In genomic region chr11:103246731-103247290, GRCm38 (mm10) we compare ENCODE assay signal across 12 mouse cellular contexts. TPM values are rescaled to one million over a fixed set of nuclear protein-coding genes. Genes with fewer than 3 reads are reported as not detected.
DNase-seq lines count a peak whose midpoint lies in the region; ATAC-seq and TF ChIP-seq lines count a peak whose summit lies in the region.
"Had no signal": no experiment of that assay in that cellular context is flagged by ENCODE, and none has a peak within 500 bp of the region (broad histone marks: within the 10 kb centered on the region; RNA-seq: fewer than 3 reads in every experiment).

No protein-coding gene starts in this region.

- H3K4me2 ChIP-seq in heart, embryonic 13.5 days = peak overlapping the region; percentile 10; the same call in 1 of the 2 replicates
- no peak overlapping the region for H3K4me2 ChIP-seq in midbrain, embryonic 13.5 days (replicated peaks)
- no peak overlapping the region for H3K4me2 ChIP-seq in hindbrain, embryonic 16.5 days (ENCODE audit: low read length)

- no peak for TF ChIP-seq CTCF in small intestine, adult 2 months (IDR thresholded peaks at IDR 0.05; ENCODE audit: extremely low read depth, insufficient read length, insufficient replicate concordance, low read depth, low read length)

- no peaks in the 10 kb centered on the region for H3K9me3 ChIP-seq in heart, embryonic 13.5 days
- H3K9me3 ChIP-seq in midbrain, embryonic 13.5 days = no peaks in the 10 kb centered on the region
- H3K9me3 ChIP-seq in midbrain, embryonic 10.5 days (replicated peaks) = no peaks in the 10 kb centered on the region
- H3K9me3 ChIP-seq in hindbrain, embryonic 16.5 days (ENCODE audit: control insufficient read depth, low read length) = no peaks in the 10 kb centered on the region

- no peak for DNase-seq in heart, postnatal 14 days
- DNase-seq in midbrain, embryonic 10.5 days (ENCODE audit: low spot score) = no peak
- DNase-seq in cerebellum, adult 11 months = no peak
- DNase-seq in frontal cortex, postnatal 10 days (ENCODE audit: low spot score in 2 of 2) = no peak

- H3K36me3 ChIP-seq in heart, embryonic 13.5 days = no peaks in the 10 kb centered on the region
- 0 out of 2 replicates have a peak, but pooled peaks cover 2% of the 10 kb centered on the region for H3K36me3 ChIP-seq in midbrain, embryonic 13.5 days
- H3K36me3 ChIP-seq in midbrain, embryonic 10.5 days = peaks cover 14% of the 10 kb centered on the region
- H3K36me3 ChIP-seq in hindbrain, embryonic 16.5 days (ENCODE audit: control insufficient read depth, insufficient read depth, low read length) = no peaks in the 10 kb centered on the region
- no peaks in the 10 kb centered on the region; the same call in 1 of the 2 replicates for H3K36me3 ChIP-seq in small intestine, adult 2 months (ENCODE audit: control insufficient read depth, insufficient read depth, low read length)

- WGBS in heart, embryonic 13.5 days = 35% methylated on average over 4 of the region's 4 CpGs
- WGBS in midbrain, embryonic 13.5 days = 76% methylated on average over 4 of the region's 4 CpGs
- 92% methylated on average over 4 of the region's 4 CpGs for WGBS in midbrain, embryonic 10.5 days
- WGBS in hindbrain, embryonic 16.5 days = 61% methylated on average over 4 of the region's 4 CpGs
- WGBS in small intestine, adult 2 months = 32% methylated on average over 4 of the region's 4 CpGs

- no peak for TF ChIP-seq POLR2A in small intestine, adult 2 months (IDR thresholded peaks at IDR 0.05; ENCODE audit: low read depth, low read length)

- no peaks in the 10 kb centered on the region for H3K27me3 ChIP-seq in heart, embryonic 13.5 days (replicated peaks)
- H3K27me3 ChIP-seq in midbrain, embryonic 13.5 days = no peaks in the 10 kb centered on the region
- H3K27me3 ChIP-seq in midbrain, embryonic 10.5 days (ENCODE audit: low read depth, poor library complexity, severe bottlenecking) = no peaks in the 10 kb centered on the region
- no peaks in the 10 kb centered on the region for H3K27me3 ChIP-seq in hindbrain, embryonic 16.5 days (replicated peaks; ENCODE audit: control insufficient read depth, insufficient read depth, low read length)
- no peaks in the 10 kb centered on the region for H3K27me3 ChIP-seq in small intestine, adult 2 months (ENCODE audit: control insufficient read depth, insufficient read depth, low read length)

- peaks cover 57% of the 10 kb centered on the region for H3K4me1 ChIP-seq in heart, embryonic 13.5 days
- peaks cover 51% of the 10 kb centered on the region for H3K4me1 ChIP-seq in midbrain, embryonic 13.5 days (replicated peaks)
- H3K4me1 ChIP-seq in midbrain, embryonic 10.5 days = peaks cover 32% of the 10 kb centered on the region
- peaks cover 23% of the 10 kb centered on the region for H3K4me1 ChIP-seq in hindbrain, embryonic 16.5 days (ENCODE audit: control insufficient read depth, insufficient read depth, low read depth, low read length)
- H3K4me1 ChIP-seq in small intestine, adult 2 months (ENCODE audit: control insufficient read depth, insufficient read depth, insufficient read length, low read length) = peaks cover 22% of the 10 kb centered on the region

- H3K4me3 ChIP-seq in heart, embryonic 13.5 days = no peak overlapping the region
- H3K4me3 ChIP-seq in midbrain, embryonic 13.5 days (replicated peaks) = no peak overlapping the region
- no peak overlapping the region for H3K4me3 ChIP-seq in midbrain, embryonic 10.5 days
- no peak overlapping the region for H3K4me3 ChIP-seq in hindbrain, embryonic 16.5 days (ENCODE audit: low read length)
- no peak overlapping the region for H3K4me3 ChIP-seq in small intestine, adult 2 months (ENCODE audit: low read depth, low read length)

- peak overlapping the region; percentile 77 for H3K27ac ChIP-seq in heart, embryonic 13.5 days (replicated peaks)
- peak overlapping the region; percentile 26; the same call in 1 of the 2 replicates for H3K27ac ChIP-seq in midbrain, embryonic 13.5 days
- no peak overlapping the region for H3K27ac ChIP-seq in midbrain, embryonic 10.5 days (replicated peaks)
- no peak overlapping the region for H3K27ac ChIP-seq in hindbrain, embryonic 16.5 days (ENCODE audit: low read depth, low read length)
- H3K27ac ChIP-seq in small intestine, adult 2 months (ENCODE audit: insufficient read depth, low read depth, low read length) = peak overlapping the region; percentile 70

- no peak for ATAC-seq in heart, embryonic 13.5 days (ENCODE audit: extremely low read depth, insufficient number of reproducible peaks, low FRiP score, low TSS enrichment)
- no peak for ATAC-seq in midbrain, embryonic 13.5 days
- no peak for ATAC-seq in hindbrain, embryonic 16.5 days

- H3K9ac ChIP-seq in heart, embryonic 13.5 days = peak overlapping the region; percentile 58
- H3K9ac ChIP-seq in midbrain, embryonic 13.5 days (replicated peaks) = no peak overlapping the region
- 0 out of 2 replicates have a peak overlapping the region, but pooled peaks have one; percentile 18 for H3K9ac ChIP-seq in hindbrain, embryonic 16.5 days (ENCODE audit: low read depth, low read length)

- intact Hi-C loops in heart, postnatal 14 days (cut with DNase I) = no loop called here

RNA-seq across cellular contexts. Expression of gene Map3k14, which starts 20.5 kb away (rescaled TPM):
- polyA plus RNA-seq in heart, embryonic 13.5 days (2015; fragmentation: Nextera tagmentation; extraction: Ambion mirVana) = 1.8 and 1.9 TPM in 2 replicates
- 1 to 10 TPM; 3.5 to 4.0 TPM for total RNA-seq in heart, postnatal 14 days (2021)
- 3.6 and 5.0 TPM in 2 replicates for polyA plus RNA-seq in midbrain, embryonic 13.5 days (2015; fragmentation: Nextera tagmentation; extraction: Ambion mirVana)
- polyA plus RNA-seq in midbrain, embryonic 10.5 days (2016; fragmentation: Nextera tagmentation; extraction: Ambion mirVana) = 4.4 and 5.4 TPM in 2 replicates
- polyA plus RNA-seq in hindbrain, embryonic 16.5 days (2015; fragmentation: Nextera tagmentation; extraction: Ambion mirVana) = 4.6 and 4.7 TPM in 2 replicates
- polyA plus RNA-seq in small intestine, adult 2 months (2012; rRNA removed) = 9.9 and 12.7 TPM in 2 replicates

RNA-seq across cellular contexts. Expression of gene Spata32, which starts 28.6 kb away (rescaled TPM):
- polyA plus RNA-seq in heart, embryonic 13.5 days (2015; fragmentation: Nextera tagmentation; extraction: Ambion mirVana) = not detected in 2 replicates
- not detected for total RNA-seq in heart, postnatal 14 days (2021)
- 0.43 and 0.48 TPM in 2 replicates for polyA plus RNA-seq in midbrain, embryonic 13.5 days (2015; fragmentation: Nextera tagmentation; extraction: Ambion mirVana)
- not detected in 2 replicates for polyA plus RNA-seq in midbrain, embryonic 10.5 days (2016; fragmentation: Nextera tagmentation; extraction: Ambion mirVana)
- polyA plus RNA-seq in hindbrain, embryonic 16.5 days (2015; fragmentation: Nextera tagmentation; extraction: Ambion mirVana) = 0.99 and 1.3 TPM in 2 replicates
- not detected in 2 replicates for polyA plus RNA-seq in small intestine, adult 2 months (2012; rRNA removed)
- total RNA-seq: MEL had no signal
- polyA plus RNA-seq: kidney, adult 2 months; liver, embryonic 16.5 days; thymus, postnatal 0 days had no signal

RNA-seq across cellular contexts. Expression of gene 1700023F06Rik, which starts 38.5 kb away (rescaled TPM):
- polyA plus RNA-seq in heart, embryonic 13.5 days (2015; fragmentation: Nextera tagmentation; extraction: Ambion mirVana) = not detected in 2 replicates
- total RNA-seq in heart, postnatal 14 days (2021) = not detected
- polyA plus RNA-seq in midbrain, embryonic 13.5 days (2015; fragmentation: Nextera tagmentation; extraction: Ambion mirVana) = 0.70 and 0.71 TPM in 2 replicates
- polyA plus RNA-seq in midbrain, embryonic 10.5 days (2016; fragmentation: Nextera tagmentation; extraction: Ambion mirVana) = 0.10 and 0.11 TPM in 2 replicates
- 1.9 and 3.0 TPM in 2 replicates for polyA plus RNA-seq in hindbrain, embryonic 16.5 days (2015; fragmentation: Nextera tagmentation; extraction: Ambion mirVana)
- 0.50 and 0.51 TPM in 2 replicates for polyA plus RNA-seq in small intestine, adult 2 months (2012; rRNA removed)
- total RNA-seq: MEL had no signal
- polyA plus RNA-seq: liver, embryonic 16.5 days had no signal

Comparison
In these comparisons a context has a peak if more than half of its experiments do, and no peak if none do; other contexts are left out.
1. H3K27ac ChIP-seq: peak in heart, embryonic 13.5 days (single experiment), midbrain, embryonic 13.5 days (single experiment) and small intestine, adult 2 months (single experiment); none in midbrain, embryonic 10.5 days (single experiment) and hindbrain, embryonic 16.5 days (single experiment).